9 mouse cellular contexts compared by ENCODE assay signal in genomic region chr13:75941518-75942295, GRCm38 (mm10). TPM values are rescaled to one million over a fixed set of nuclear protein-coding genes. Genes with fewer than 3 reads are reported as not detected.
DNase-seq lines count a peak whose midpoint lies in the region; ATAC-seq lines count a peak whose summit lies in the region.
"Had no signal": no experiment of that assay in that cellular context is flagged by ENCODE, and none has a peak within 500 bp of the region (broad histone marks: within the 10 kb centered on the region; RNA-seq: fewer than 3 reads in every experiment).

No protein-coding gene starts in this region.

- no peaks in the 10 kb centered on the region for H3K9me3 ChIP-seq in forebrain, embryonic 11.5 days (ENCODE audit: control insufficient read depth, low read length)
- no peaks in the 10 kb centered on the region for H3K9me3 ChIP-seq in limb, embryonic 10.5 days (replicated peaks)
- no peaks in the 10 kb centered on the region for H3K9me3 ChIP-seq in stomach, embryonic 15.5 days

- H3K27me3 ChIP-seq in forebrain, embryonic 11.5 days (ENCODE audit: control insufficient read depth, insufficient read depth, low read length), result no peaks in the 10 kb centered on the region
- H3K27me3 ChIP-seq in limb, embryonic 10.5 days (ENCODE audit: low read depth, poor library complexity, severe bottlenecking), result no peaks in the 10 kb centered on the region
- no peaks in the 10 kb centered on the region for H3K27me3 ChIP-seq in stomach, embryonic 15.5 days (replicated peaks)

- no peak overlapping the region for H3K9ac ChIP-seq in forebrain, embryonic 11.5 days (ENCODE audit: low read length)
- H3K9ac ChIP-seq in stomach, embryonic 15.5 days, result no peak overlapping the region

- no peak for ATAC-seq in forebrain, embryonic 11.5 days (replicated peaks; ENCODE audit: low FRiP score)
- ATAC-seq in stomach, embryonic 15.5 days (ENCODE audit: insufficient read depth, low FRiP score, low read depth), result no peak

- H3K4me1 ChIP-seq in forebrain, embryonic 11.5 days (replicated peaks; ENCODE audit: control insufficient read depth, insufficient read depth, low read length), result peaks cover 6% of the 10 kb centered on the region; the same call in 1 of the 2 replicates
- H3K4me1 ChIP-seq in limb, embryonic 10.5 days, result peaks cover 18% of the 10 kb centered on the region
- H3K4me1 ChIP-seq in stomach, embryonic 15.5 days, result peaks cover 7% of the 10 kb centered on the region; the same call in 1 of the 2 replicates

- DNase-seq in retina, postnatal 1 day, result peak; percentile 12
- no peak for DNase-seq in retina, embryonic 14.5 days (ENCODE audit: low spot score)
- no peak for DNase-seq in forebrain, embryonic 11.5 days (ENCODE audit: low spot score)
- DNase-seq in limb, embryonic 10.5 days (ENCODE audit: low spot score), result no peak
- DNase-seq in frontal cortex, postnatal 14 days (ENCODE audit: low spot score in 2 of 2), result no peak
- no peak for DNase-seq in adrenal gland, adult 8-10 months

- peak overlapping the region; percentile 27 for H3K4me2 ChIP-seq in forebrain, embryonic 11.5 days (ENCODE audit: low read depth, low read length, severe bottlenecking)
- peak overlapping the region; percentile 28 for H3K4me2 ChIP-seq in stomach, embryonic 15.5 days

- peaks cover 11% of the 10 kb centered on the region; the same call in 1 of the 2 replicates for H3K36me3 ChIP-seq in forebrain, embryonic 11.5 days (ENCODE audit: control insufficient read depth, insufficient read depth, low read length)
- peaks cover 44% of the 10 kb centered on the region for H3K36me3 ChIP-seq in limb, embryonic 10.5 days
- peaks cover 5% of the 10 kb centered on the region; the same call in 1 of the 2 replicates for H3K36me3 ChIP-seq in stomach, embryonic 15.5 days

- H3K27ac ChIP-seq in forebrain, embryonic 11.5 days (ENCODE audit: low read depth, low read length), result no peak overlapping the region
- H3K27ac ChIP-seq in limb, embryonic 10.5 days, result no peak overlapping the region
- H3K27ac ChIP-seq in stomach, embryonic 15.5 days, result no peak overlapping the region

- WGBS in forebrain, embryonic 11.5 days, result 78% methylated on average over 5 of the region's 5 CpGs
- WGBS in limb, embryonic 10.5 days, result 90% methylated on average over 5 of the region's 5 CpGs
- 84% methylated on average over 5 of the region's 5 CpGs for WGBS in stomach, embryonic 15.5 days

- H3K4me3 ChIP-seq in forebrain, embryonic 11.5 days (ENCODE audit: low read depth, low read length), result peak overlapping the region; percentile 12; the same call in 1 of the 2 replicates
- H3K4me3 ChIP-seq in limb, embryonic 10.5 days, result peak overlapping the region; percentile 91
- H3K4me3 ChIP-seq in stomach, embryonic 15.5 days (replicated peaks), result no peak overlapping the region

RNA-seq across cellular contexts. Expression of gene Rhobtb3, which starts 2.0 kb away (rescaled TPM):
- polyA plus RNA-seq in forebrain, embryonic 11.5 days (2014; fragmentation: Nextera tagmentation; extraction: Ambion mirVana), result 64.4 and 66.7 TPM in 2 replicates
- polyA plus RNA-seq in limb, embryonic 10.5 days (2016; fragmentation: Nextera tagmentation; extraction: Ambion mirVana), result 60.3 and 66.4 TPM in 2 replicates
- polyA plus RNA-seq in stomach, embryonic 15.5 days (2015; fragmentation: Nextera tagmentation; extraction: Ambion mirVana), result 29.7 and 32.1 TPM in 2 replicates
- 10 to 100 TPM in 2 of 4 experiments, 1 to 10 TPM in 2; 5.7 to 13.8 (median 8.9) TPM for total RNA-seq in adrenal gland, adult 8-10 months (2022)

RNA-seq across cellular contexts. Expression of gene Spata9, which starts 25.2 kb away (rescaled TPM):
- polyA plus RNA-seq in forebrain, embryonic 11.5 days (2014; fragmentation: Nextera tagmentation; extraction: Ambion mirVana), result 0.67 TPM in 1 of 2 replicates, not detected in the other
- 0.23 and 0.38 TPM in 2 replicates for polyA plus RNA-seq in limb, embryonic 10.5 days (2016; fragmentation: Nextera tagmentation; extraction: Ambion mirVana)
- polyA plus RNA-seq in stomach, embryonic 15.5 days (2015; fragmentation: Nextera tagmentation; extraction: Ambion mirVana), result 0.71 and 0.95 TPM in 2 replicates
- total RNA-seq in adrenal gland, adult 8-10 months (2022), result under 1 TPM in 1 of 4 experiments, not detected in 3; 0.74 TPM
- total RNA-seq: common myeloid progenitor, adult 5-6 weeks had no signal
- polyA plus RNA-seq: small intestine, adult 2 months had no signal
